Mouse (Mus musculus) kidney, embryonic 16.5 days (tissue): ENCODE measurements around the gene Sox14. TPM values are rescaled to one million over a fixed set of nuclear protein-coding genes. Genes with fewer than 3 reads are reported as not detected.
A peak's percentile ranks its signal among the peaks of the same experiment; 100 is the strongest.

Experiments
- ATAC-seq: fragments of 200-750 bp; cut with Nextera tagmentation; 2 replicates; pipeline ENCODE4 v1.8.0; 2017; ENCODE audit warnings: moderate TSS enrichment; ENCODE audit not compliant: low FRiP score, low TSS enrichment
- H3K27ac ChIP-seq: fragments of 300-500 bp; sonication (generic); 2 replicates; pipeline ENCODE4 v1.5.1; 2014; ENCODE audit warnings: low read length
- H3K27me3 ChIP-seq: fragments of 300-500 bp; sonication (generic); 2 replicates; pipeline ENCODE4 v1.6.1; 2014; ENCODE audit warnings: low read length, control low read depth, mixed read lengths; ENCODE audit not compliant: insufficient read depth
- H3K36me3 ChIP-seq: fragments of 300-500 bp; sonication (generic); 2 replicates; pipeline ENCODE4 v1.6.1; 2014; ENCODE audit warnings: low read length, control low read depth, mixed read lengths; ENCODE audit not compliant: insufficient read depth
- H3K4me1 ChIP-seq: fragments of 300-500 bp; sonication (generic); 2 replicates; pipeline ENCODE4 v1.6.1; 2014; ENCODE audit warnings: low read length, control low read depth, mixed read lengths; ENCODE audit not compliant: insufficient read depth
- H3K4me2 ChIP-seq: fragments of 300-500 bp; sonication (generic); replicated peaks from 2 replicates; pipeline ENCODE4 v1.6.1; 2014; ENCODE audit warnings: low read depth, low read length
- H3K4me3 ChIP-seq: fragments of 300-500 bp; sonication (generic); 2 replicates; pipeline ENCODE4 v1.5.1; 2014; ENCODE audit warnings: mild to moderate bottlenecking, low read length
- H3K9ac ChIP-seq: fragments of 300-500 bp; sonication (generic); replicated peaks from 2 replicates; pipeline ENCODE4 v1.6.1; 2014; ENCODE audit warnings: low read length
- H3K9me3 ChIP-seq: fragments of 300-500 bp; sonication (generic); 2 replicates; pipeline ENCODE4 v1.6.1; 2016; ENCODE audit warnings: low read length, control low read depth
- WGBS: fragments of 180-500 bp; shearing (Covaris S2); extraction: QIAGEN DNeasy Blood & Tissue Kit; methylation state at CpG from one replicate; pipeline ENCODE4 v1.1.7; 2014; 5-methylcytosine and 5-hydroxymethylcytosine counted together
- polyA plus RNA-seq: library from polyadenylated mRNA; unstranded; fragments of >200 nt; fragmentation: Nextera tagmentation; extraction: Ambion mirVana; gene quantifications from 2 replicates; pipeline ENCODE4 v1.2.1, GENCODE M21; 2015

Gene Sox14
- polyA plus RNA-seq, 1 experiment from 2014 or later = not detected

- no peaks in the 10 kb centered on the region for H3K36me3 ChIP-seq
- WGBS = under 1% methylated on average over 31 of the region's 31 CpGs
- no peak overlapping the region for H3K9ac ChIP-seq
- H3K4me1 ChIP-seq = peaks cover 11% of the 10 kb centered on the region
- H3K9me3 ChIP-seq = no peaks in the 10 kb centered on the region
- ATAC-seq = no peak
- H3K4me3 ChIP-seq = no peak overlapping the region
- no peak overlapping the region for H3K4me2 ChIP-seq
- H3K27ac ChIP-seq = no peak overlapping the region
- H3K27me3 ChIP-seq = peaks cover 97% of the 10 kb centered on the region
Observed at GRCm38 (mm10) chr9:99872204-99873115, 3.5 kb downstream of the Sox14 start.

GRCm38 (mm10) chr9:99871556-99872203, 4.3 kb downstream of the Sox14 start:
- no peak for ATAC-seq
- Histone ChIP-seq H3K9me3 (no peaks in the 10 kb centered on the region), H3K4me3 (no peak overlapping the region), H3K27me3 (peaks cover 96% of the 10 kb centered on the region), H3K36me3 (no peaks in the 10 kb centered on the region), H3K4me2 (no peak overlapping the region), H3K4me1 (peaks cover 11% of the 10 kb centered on the region), H3K9ac (no peak overlapping the region), H3K27ac (no peak overlapping the region)
- under 1% methylated on average over 34 of the region's 34 CpGs for WGBS

GRCm38 (mm10) chr9:99870780-99871555, 5.0 kb downstream of the Sox14 start:
- Histone ChIP-seq H3K27me3 (peaks cover 96% of the 10 kb centered on the region), H3K27ac (no peak overlapping the region), H3K4me1 (peaks cover 8% of the 10 kb centered on the region), H3K9ac (no peak overlapping the region), H3K4me2 (no peak overlapping the region), H3K9me3 (no peaks in the 10 kb centered on the region), H3K36me3 (no peaks in the 10 kb centered on the region), H3K4me3 (no peak overlapping the region)
- ATAC-seq = no peak
- WGBS = 1% methylated on average over 37 of the region's 37 CpGs

DNA sequence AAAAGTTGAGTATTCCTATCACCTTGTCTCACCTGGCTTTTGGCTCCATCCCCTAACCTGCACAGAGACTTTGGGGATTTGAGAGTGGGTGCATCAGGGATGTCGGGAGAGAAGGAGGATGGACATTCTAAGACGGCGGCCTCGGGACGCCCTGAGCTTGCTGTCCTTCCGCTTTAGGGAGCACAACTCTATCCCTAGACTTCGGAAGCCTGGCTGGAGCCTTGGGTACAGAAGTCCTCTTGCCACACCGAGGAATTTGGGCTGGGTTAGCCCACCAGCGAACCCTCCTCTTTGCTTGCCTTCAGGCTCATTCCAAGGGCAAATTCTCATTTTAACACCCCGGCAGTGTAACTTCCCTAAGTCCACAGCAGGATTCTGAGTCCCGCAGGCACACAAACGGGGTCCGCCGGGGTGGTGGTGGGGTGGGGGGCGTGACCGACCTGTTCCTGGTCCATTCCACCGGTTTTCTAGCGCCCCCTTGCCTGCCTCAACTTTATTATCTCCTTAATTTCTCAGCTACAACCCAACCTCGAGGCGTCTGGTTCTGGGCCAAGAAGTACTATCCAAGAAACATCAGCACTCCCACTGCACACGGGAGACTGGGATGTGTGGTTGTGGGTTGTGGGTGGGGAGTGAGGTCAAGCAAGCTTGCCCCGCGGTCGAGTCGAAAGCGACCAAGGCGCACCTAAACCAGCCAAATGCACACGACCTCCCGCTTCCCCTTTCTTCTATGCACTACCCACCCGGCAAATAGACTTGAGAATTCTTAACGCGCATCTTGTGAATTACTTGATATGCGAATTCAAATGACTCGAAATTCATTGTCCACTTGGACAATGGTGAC, 5.8 kb downstream of the Sox14 start:
- Histone ChIP-seq H3K36me3 (no peaks in the 10 kb centered on the region), H3K9ac (no peak overlapping the region), H3K9me3 (no peaks in the 10 kb centered on the region), H3K27ac (no peak overlapping the region), H3K27me3 (peaks cover 96% of the 10 kb centered on the region), H3K4me1 (no peaks in the 10 kb centered on the region; the same call in 1 of the 2 replicates), H3K4me3 (no peak overlapping the region), H3K4me2 (no peak overlapping the region)
- no peak for ATAC-seq
- WGBS = 2% methylated on average over 34 of the region's 34 CpGs

GRCm38 (mm10) chr9:99869275-99869674, 6.7 kb downstream of the Sox14 start:
- Histone ChIP-seq H3K27me3 (peaks cover 96% of the 10 kb centered on the region), H3K4me2 (peak overlapping the region; percentile 30), H3K4me3 (peak overlapping the region; percentile 25; the same call in 1 of the 2 replicates), H3K27ac (no peak overlapping the region), H3K4me1 (no peaks in the 10 kb centered on the region; the same call in 1 of the 2 replicates), H3K9ac (no peak overlapping the region), H3K9me3 (no peaks in the 10 kb centered on the region), H3K36me3 (no peaks in the 10 kb centered on the region)
- no peak for ATAC-seq
- WGBS = under 1% methylated on average over 29 of the region's 29 CpGs

GRCm38 (mm10) chr9:99868606-99869005, 7.4 kb downstream of the Sox14 start:
- Histone ChIP-seq H3K4me1 (no peaks in the 10 kb centered on the region; the same call in 1 of the 2 replicates), H3K27ac (no peak overlapping the region), H3K4me3 (peak overlapping the region; percentile 25), H3K9ac (no peak overlapping the region), H3K9me3 (no peaks in the 10 kb centered on the region), H3K27me3 (peaks cover 98% of the 10 kb centered on the region), H3K4me2 (peak overlapping the region; percentile 30), H3K36me3 (no peaks in the 10 kb centered on the region)
- under 1% methylated on average over 26 of the region's 26 CpGs for WGBS
- no peak for ATAC-seq

DNA sequence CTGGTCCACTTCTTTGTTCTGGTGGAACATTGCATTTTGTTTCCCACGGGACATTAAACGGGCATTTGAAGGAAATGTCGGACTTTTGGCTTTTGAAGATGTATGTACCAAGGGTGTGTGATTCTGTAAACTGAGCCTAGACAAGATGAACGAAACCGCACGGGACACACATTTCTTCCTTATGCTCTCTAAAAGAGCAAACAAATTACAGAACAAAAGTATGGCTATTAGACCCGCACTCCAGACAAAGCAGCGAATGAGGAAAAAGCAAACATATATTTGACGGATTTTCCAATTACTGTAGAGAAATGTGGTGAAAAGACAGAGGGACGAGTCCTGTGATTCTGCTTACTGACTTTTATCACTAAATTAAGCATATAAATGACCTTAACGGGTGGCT, 7.9 kb downstream of the Sox14 start:
- no peak overlapping the region for H3K4me3 ChIP-seq
- WGBS = 2% methylated on average over 11 of the region's 11 CpGs
- ATAC-seq = no peak
- peaks cover 98% of the 10 kb centered on the region for H3K27me3 ChIP-seq
- H3K9me3 ChIP-seq = no peaks in the 10 kb centered on the region
- no peak overlapping the region for H3K27ac ChIP-seq
- no peaks in the 10 kb centered on the region for H3K36me3 ChIP-seq
- no peak overlapping the region for H3K9ac ChIP-seq
- no peaks in the 10 kb centered on the region; the same call in 1 of the 2 replicates for H3K4me1 ChIP-seq
- no peak overlapping the region for H3K4me2 ChIP-seq

- 91% methylated on average over 9 of the region's 9 CpGs for WGBS
- no peak overlapping the region for H3K4me2 ChIP-seq
- no peak overlapping the region for H3K27ac ChIP-seq
- no peak for ATAC-seq
- peaks cover 74% of the 10 kb centered on the region for H3K27me3 ChIP-seq
- no peaks in the 10 kb centered on the region for H3K4me1 ChIP-seq
- H3K4me3 ChIP-seq = no peak overlapping the region
- no peak overlapping the region for H3K9ac ChIP-seq
- no peaks in the 10 kb centered on the region for H3K9me3 ChIP-seq
- no peaks in the 10 kb centered on the region for H3K36me3 ChIP-seq
Observed at GRCm38 (mm10) chr9:99862936-99863335, 13.0 kb downstream of the Sox14 start.

DNA sequence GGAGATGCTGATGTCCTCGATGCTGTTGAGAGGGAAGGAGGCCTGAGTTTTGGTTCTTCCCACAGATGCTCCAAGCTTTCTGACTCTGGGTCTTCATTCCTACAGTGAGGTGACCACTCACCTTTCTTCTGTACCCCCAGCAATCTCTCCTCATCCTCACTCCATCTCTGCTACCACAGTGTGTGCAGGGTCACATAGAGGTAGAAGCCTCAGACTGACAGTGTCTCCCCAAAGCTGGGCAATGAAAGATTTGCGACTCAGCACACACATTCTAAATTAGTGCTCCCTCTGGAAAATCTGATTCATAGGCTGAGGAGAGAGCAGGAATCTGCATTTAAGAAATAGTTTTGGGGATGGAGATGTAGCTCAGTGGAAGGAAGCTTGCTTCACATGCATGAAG, 21.5 kb downstream of the Sox14 start:
- H3K4me3 ChIP-seq = no peak overlapping the region
- H3K27ac ChIP-seq = no peak overlapping the region
- peaks cover 5% of the 10 kb centered on the region for H3K27me3 ChIP-seq
- H3K4me2 ChIP-seq = no peak overlapping the region
- no peak for ATAC-seq
- H3K9ac ChIP-seq = no peak overlapping the region
- H3K4me1 ChIP-seq = no peaks in the 10 kb centered on the region
- H3K9me3 ChIP-seq = no peaks in the 10 kb centered on the region
- WGBS = 86% methylated on average over 2 of the region's 2 CpGs
- H3K36me3 ChIP-seq = no peaks in the 10 kb centered on the region
